Mouse (Mus musculus) kidney, postnatal 0 days (tissue): Measurements from ENCODE around the gene Nr5a1. TPM values are rescaled to one million over a fixed set of nuclear protein-coding genes. Genes with fewer than 3 reads are reported as not detected.

Experiments
- ATAC-seq: fragments of 200-750 bp; cut with Nextera tagmentation; replicated peaks from 2 replicates; pipeline ENCODE4 v1.8.0; 2017; ENCODE audit warnings: low read depth, moderate number of reproducible peaks, moderate TSS enrichment, moderate library complexity; ENCODE audit not compliant: low FRiP score
- DNase-seq: peaks from one replicate; pipeline ENCODE4 v3.0.0-alpha.2; 2016; ENCODE audit warnings: low spot score
- H3K27ac ChIP-seq: fragments of 300-500 bp; sonication (generic); 2 replicates; pipeline ENCODE4 v1.5.1; 2014; ENCODE audit warnings: mild to moderate bottlenecking
- H3K27me3 ChIP-seq: fragments of 300-500 bp; sonication (generic); 2 replicates; pipeline ENCODE4 v1.6.1; 2014; ENCODE audit warnings: low read length, mixed read lengths; ENCODE audit not compliant: insufficient read depth
- H3K36me3 ChIP-seq: fragments of 300-500 bp; sonication (generic); 2 replicates; pipeline ENCODE4 v1.6.1; 2014; ENCODE audit warnings: low read length, mixed read lengths; ENCODE audit not compliant: insufficient read depth
- H3K4me1 ChIP-seq: fragments of 300-500 bp; sonication (generic); replicated peaks from 2 replicates; pipeline ENCODE4 v1.6.1; 2014; ENCODE audit warnings: antibody characterized with exemption, low read length, mixed read lengths; ENCODE audit not compliant: insufficient read depth
- H3K4me2 ChIP-seq: fragments of 300-500 bp; sonication (generic); 2 replicates; pipeline ENCODE4 v1.6.1; 2014; ENCODE audit warnings: mild to moderate bottlenecking, low read length, moderate library complexity, mixed read lengths
- H3K4me3 ChIP-seq: fragments of 300-500 bp; sonication (generic); replicated peaks from 2 replicates; pipeline ENCODE4 v1.5.1; 2014; ENCODE audit warnings: low read depth, low read length
- H3K9ac ChIP-seq: fragments of 300-500 bp; sonication (generic); 2 replicates; pipeline ENCODE4 v1.6.1; 2014; ENCODE audit warnings: low read depth, low read length
- H3K9me3 ChIP-seq: fragments of 300-500 bp; sonication (generic); replicated peaks from 2 replicates; pipeline ENCODE4 v1.6.1; 2016; ENCODE audit warnings: low read length, inconsistent platforms, mixed read lengths
- CTCF ChIP-seq: IDR thresholded peaks from 2 replicates; pipeline ENCODE4 v1.5.1; 2016; ENCODE audit warnings: antibody characterized with exemption, low read depth, mild to moderate bottlenecking, moderate library complexity
- WGBS: fragments of 180-500 bp; shearing (Covaris S2); extraction: QIAGEN DNeasy Blood & Tissue Kit; methylation state at CpG from one replicate; pipeline ENCODE4 v1.1.7; 2014; 5-methylcytosine and 5-hydroxymethylcytosine counted together
- polyA plus RNA-seq: library from polyadenylated mRNA; unstranded; fragments of >200 nt; fragmentation: Nextera tagmentation; extraction: Ambion mirVana; gene quantifications from 2 replicates; pipeline ENCODE4 v1.2.1, GENCODE M21; 2015

The Nr5a1 gene
- polyA plus RNA-seq, 1 experiment from 2014 or later, result 0.36 TPM

DNA sequence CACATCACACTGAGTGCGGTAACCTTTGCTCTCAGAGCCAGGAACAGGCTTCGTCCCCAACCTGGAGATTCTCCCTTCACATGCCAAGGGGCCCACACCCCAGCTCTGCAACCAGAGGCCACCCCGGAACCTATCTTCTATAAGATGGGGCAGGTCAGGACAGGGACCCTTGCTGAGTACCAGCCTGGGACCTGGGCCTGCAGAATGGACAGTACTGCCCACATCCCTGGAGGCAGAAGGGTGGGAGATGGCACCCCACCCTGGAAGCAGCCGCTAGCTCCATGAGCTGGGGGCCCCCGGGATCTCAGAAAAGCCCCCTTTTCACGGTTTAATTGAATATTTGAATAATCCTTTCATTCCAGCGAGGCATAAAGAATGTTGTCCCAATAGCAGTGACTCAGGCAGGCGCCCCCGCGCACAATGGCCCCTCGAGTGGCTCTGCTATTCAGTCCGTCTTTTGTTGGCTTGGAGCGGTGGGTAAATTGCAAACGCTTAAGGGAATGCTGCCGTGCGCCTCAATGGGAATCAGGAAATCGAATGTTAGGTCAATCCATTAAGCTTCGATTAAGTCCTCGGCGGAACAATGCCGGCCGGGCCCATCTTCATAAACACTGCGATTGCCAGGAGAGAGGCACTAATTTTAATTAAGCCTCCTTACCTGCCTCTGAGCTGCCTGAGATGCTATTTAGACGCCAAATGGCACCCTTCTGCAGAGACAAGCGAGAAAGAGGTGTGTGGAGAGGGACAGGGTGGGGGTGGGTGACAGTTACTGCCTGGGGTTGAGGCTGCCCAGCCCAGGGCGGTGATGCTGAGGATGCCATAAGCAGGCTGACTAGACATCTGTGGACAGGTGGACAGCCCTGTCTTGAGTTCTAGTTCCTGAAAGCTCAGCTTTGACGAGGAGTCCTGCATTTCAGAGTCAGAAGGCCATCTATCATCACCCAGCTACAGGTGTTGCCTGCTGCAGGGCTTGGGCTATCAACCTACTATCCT is 16.9 kb downstream of the Nr5a1 start:
- H3K4me1 ChIP-seq, result no peaks in the 10 kb centered on the region
- H3K9me3 ChIP-seq, result no peaks in the 10 kb centered on the region
- H3K27ac ChIP-seq, result no peak overlapping the region
- H3K27me3 ChIP-seq, result no peaks in the 10 kb centered on the region
- H3K4me2 ChIP-seq, result no peak overlapping the region
- H3K36me3 ChIP-seq, result no peaks in the 10 kb centered on the region
- no peak overlapping the region for H3K4me3 ChIP-seq
- TF ChIP-seq CTCF, result no peak
- ATAC-seq (no peak), DNase-seq (no peak)
- WGBS, result 65% methylated on average over 27 of the region's 27 CpGs
- H3K9ac ChIP-seq, result no peak overlapping the region

DNA sequence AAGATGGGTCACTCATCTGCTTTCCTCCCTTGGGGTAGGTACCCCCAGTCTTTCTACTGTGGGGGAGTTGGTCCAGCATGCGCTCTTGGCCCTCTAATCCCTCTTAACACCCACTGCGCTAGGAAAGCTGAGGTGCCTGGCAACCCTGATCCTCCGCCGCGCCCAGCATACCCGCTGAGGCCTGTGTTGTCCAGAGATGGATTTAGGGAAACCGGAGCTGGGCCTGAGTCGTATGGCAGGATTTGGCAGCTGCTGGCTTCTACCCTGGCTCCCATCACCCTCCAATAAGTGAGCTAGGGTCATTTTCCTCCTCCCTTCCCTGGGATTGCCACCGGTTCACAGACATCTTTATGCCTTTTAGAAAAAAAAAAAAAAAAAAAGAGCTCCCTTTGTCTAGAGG is 18.6 kb downstream of the Nr5a1 start:
- H3K27me3 ChIP-seq, result no peaks in the 10 kb centered on the region
- 66% methylated on average over 9 of the region's 9 CpGs for WGBS
- no peaks in the 10 kb centered on the region for H3K4me1 ChIP-seq
- no peak for TF ChIP-seq CTCF
- no peak overlapping the region for H3K4me3 ChIP-seq
- ATAC-seq (no peak), DNase-seq (no peak)
- no peaks in the 10 kb centered on the region for H3K9me3 ChIP-seq
- H3K9ac ChIP-seq, result no peak overlapping the region
- no peak overlapping the region for H3K4me2 ChIP-seq
- H3K27ac ChIP-seq, result no peak overlapping the region
- no peaks in the 10 kb centered on the region for H3K36me3 ChIP-seq

DNA sequence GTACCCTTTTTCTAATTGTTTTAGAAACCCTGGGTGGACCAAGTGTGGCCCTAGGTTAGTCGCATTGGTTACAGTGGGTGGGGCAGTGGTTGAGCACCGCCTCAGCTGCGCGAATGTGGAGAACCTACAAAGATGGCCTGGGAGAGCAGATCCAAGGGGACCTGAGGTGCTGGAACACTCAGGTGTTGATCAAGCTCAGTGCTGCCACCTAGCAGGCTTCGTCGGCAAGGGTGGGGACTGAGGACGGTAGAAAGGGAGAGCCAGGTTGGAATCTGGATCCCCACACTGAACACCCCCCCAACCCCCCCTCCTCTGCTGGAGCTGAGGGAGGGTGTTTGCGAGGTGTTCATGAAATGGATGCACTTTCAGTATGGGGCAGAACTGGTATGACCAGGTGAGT is 22.8 kb downstream of the Nr5a1 start:
- TF ChIP-seq CTCF, result peak; percentile 66
- no peak overlapping the region for H3K27ac ChIP-seq
- no peak overlapping the region for H3K4me3 ChIP-seq
- H3K27me3 ChIP-seq, result no peaks in the 10 kb centered on the region
- H3K4me2 ChIP-seq, result no peak overlapping the region
- H3K9me3 ChIP-seq, result no peaks in the 10 kb centered on the region
- H3K4me1 ChIP-seq, result no peaks in the 10 kb centered on the region
- H3K9ac ChIP-seq, result no peak overlapping the region
- no peak for ATAC-seq
- H3K36me3 ChIP-seq, result no peaks in the 10 kb centered on the region
- DNase-seq, result no peak
- WGBS, result 14% methylated on average over 8 of the region's 8 CpGs

DNA sequence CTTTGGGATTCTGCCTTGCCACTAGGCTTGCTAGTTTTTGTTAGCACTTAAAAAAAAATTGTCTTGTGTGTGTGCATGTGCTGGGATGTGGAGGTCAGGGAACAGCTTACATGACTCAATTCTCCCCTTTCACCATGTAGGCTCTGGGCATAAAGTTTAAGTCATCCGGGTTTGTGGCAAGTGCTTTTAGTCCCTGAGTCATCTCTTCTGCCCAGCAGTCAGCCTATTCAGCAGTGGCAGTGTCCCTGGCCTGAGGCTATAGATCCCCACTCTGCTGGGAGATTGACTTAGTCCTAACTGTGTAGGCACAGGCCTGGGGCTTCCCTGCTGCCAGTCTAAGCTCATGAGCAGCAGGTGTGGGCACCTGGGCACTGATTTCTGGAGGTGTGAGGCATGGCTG is 24.5 kb downstream of the Nr5a1 start:
- TF ChIP-seq CTCF, result no peak
- no peak overlapping the region for H3K4me2 ChIP-seq

DNA sequence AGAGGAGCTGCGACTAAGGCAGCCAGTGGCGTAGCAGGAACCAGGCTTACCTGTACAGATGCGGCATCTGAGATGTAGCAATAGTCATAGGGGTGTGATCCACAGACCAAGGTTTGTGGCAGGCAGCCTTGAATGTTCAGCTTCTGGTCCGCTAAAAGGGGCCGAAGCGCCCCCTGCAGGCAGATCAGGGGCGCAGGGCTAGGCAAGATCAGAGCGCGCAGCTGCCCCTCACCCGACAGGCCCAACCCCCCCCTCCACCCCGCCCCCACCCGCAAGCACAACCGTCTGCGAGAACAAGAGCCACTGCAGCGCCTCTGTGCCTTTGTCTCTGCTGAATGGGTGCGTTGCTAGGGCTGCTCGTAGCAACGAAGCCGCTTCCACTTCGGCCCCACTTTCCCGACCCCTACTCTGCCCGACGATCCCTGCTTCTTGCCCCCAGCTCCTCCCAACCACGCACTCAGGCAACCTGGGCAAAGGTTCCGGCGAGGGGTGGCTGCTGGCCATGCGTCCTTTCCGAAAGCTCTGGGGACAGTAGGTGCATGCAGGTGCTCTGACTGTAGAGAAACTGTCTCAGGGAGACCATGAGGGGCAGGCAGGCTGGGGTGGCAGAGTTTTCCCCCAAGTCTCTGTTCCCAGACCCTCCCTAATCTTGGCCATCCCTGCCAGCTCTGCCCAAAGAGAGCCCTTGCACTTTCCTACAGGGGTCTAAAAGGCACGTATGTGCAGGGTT is 25.4 kb downstream of the Nr5a1 start:
- peak overlapping the region; percentile 35; the same call in 1 of the 2 replicates for H3K9ac ChIP-seq
- ATAC-seq, result no peak; the same call in 1 of the 2 replicates
- H3K36me3 ChIP-seq, result no peaks in the 10 kb centered on the region
- H3K4me3 ChIP-seq, result peak overlapping the region; percentile 16
- H3K9me3 ChIP-seq, result no peaks in the 10 kb centered on the region
- peak overlapping the region; percentile 60 for H3K4me2 ChIP-seq
- DNase-seq, result peak; percentile 49
- 7% methylated on average over 27 of the region's 29 CpGs for WGBS
- TF ChIP-seq CTCF, result peak; percentile 63
- H3K4me1 ChIP-seq, result no peaks in the 10 kb centered on the region
- no peak overlapping the region for H3K27ac ChIP-seq
- H3K27me3 ChIP-seq, result no peaks in the 10 kb centered on the region

More for the DNA sequence above, 24.5 kb downstream of the Nr5a1 start:
- Histone ChIP-seq H3K27ac (no peak overlapping the region), H3K27me3 (no peaks in the 10 kb centered on the region), H3K36me3 (no peaks in the 10 kb centered on the region), H3K4me1 (no peaks in the 10 kb centered on the region), H3K4me3 (no peak overlapping the region), H3K9me3 (no peaks in the 10 kb centered on the region), H3K9ac (no peak overlapping the region)
- DNase-seq (no peak), ATAC-seq (no peak)
- WGBS, result 83% methylated on average over 1 of the region's 1 CpGs

DNA sequence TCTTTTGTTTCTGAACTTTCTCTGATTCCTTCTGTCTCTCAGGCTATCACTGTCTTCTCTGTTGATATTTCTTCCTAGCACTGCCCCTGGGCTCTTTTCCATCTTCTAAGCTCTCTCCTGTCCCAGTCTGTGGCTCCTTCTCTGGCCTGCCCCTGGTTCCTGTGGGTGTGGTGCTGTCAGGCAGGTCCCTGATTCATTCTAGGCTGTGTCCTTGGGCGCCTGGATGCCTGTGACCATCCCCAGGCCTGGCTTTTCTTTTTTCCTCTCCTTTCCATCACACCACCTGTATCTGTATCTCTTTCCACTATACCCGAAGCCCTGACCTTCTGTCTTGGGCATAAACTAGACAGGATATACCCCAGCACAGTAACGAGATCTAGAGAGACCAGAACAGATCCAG is 28.6 kb downstream of the Nr5a1 start:
- DNase-seq, result no peak
- Histone ChIP-seq H3K27me3 (no peaks in the 10 kb centered on the region), H3K27ac (no peak overlapping the region), H3K9me3 (no peaks in the 10 kb centered on the region), H3K4me3 (no peak overlapping the region), H3K9ac (no peak overlapping the region), H3K4me2 (no peak overlapping the region), H3K36me3 (no peaks in the 10 kb centered on the region), H3K4me1 (no peaks in the 10 kb centered on the region)
- WGBS, result 69% methylated on average over 3 of the region's 3 CpGs
- TF ChIP-seq CTCF, result no peak
- no peak for ATAC-seq
